Mouse (Mus musculus) kidney, postnatal 0 days (tissue): ENCODE data around the gene Zmat3. TPM values are rescaled to one million over a fixed set of nuclear protein-coding genes. Genes with fewer than 3 reads are reported as not detected.

ENCODE experiments used
- ATAC-seq: fragments of 200-750 bp; cut with Nextera tagmentation; replicated peaks from 2 replicates; pipeline ENCODE4 v1.8.0; 2017; ENCODE audit warnings: low read depth, moderate number of reproducible peaks, moderate TSS enrichment, moderate library complexity; ENCODE audit not compliant: low FRiP score
- DNase-seq: peaks from one replicate; pipeline ENCODE4 v3.0.0-alpha.2; 2016; ENCODE audit warnings: low spot score
- H3K27ac ChIP-seq: fragments of 300-500 bp; sonication (generic); 2 replicates; pipeline ENCODE4 v1.5.1; 2014; ENCODE audit warnings: mild to moderate bottlenecking
- H3K27me3 ChIP-seq: fragments of 300-500 bp; sonication (generic); 2 replicates; pipeline ENCODE4 v1.6.1; 2014; ENCODE audit warnings: low read length, mixed read lengths; ENCODE audit not compliant: insufficient read depth
- H3K36me3 ChIP-seq: fragments of 300-500 bp; sonication (generic); 2 replicates; pipeline ENCODE4 v1.6.1; 2014; ENCODE audit warnings: low read length, mixed read lengths; ENCODE audit not compliant: insufficient read depth
- H3K4me1 ChIP-seq: fragments of 300-500 bp; sonication (generic); replicated peaks from 2 replicates; pipeline ENCODE4 v1.6.1; 2014; ENCODE audit warnings: antibody characterized with exemption, low read length, mixed read lengths; ENCODE audit not compliant: insufficient read depth
- H3K4me2 ChIP-seq: fragments of 300-500 bp; sonication (generic); 2 replicates; pipeline ENCODE4 v1.6.1; 2014; ENCODE audit warnings: mild to moderate bottlenecking, low read length, moderate library complexity, mixed read lengths
- H3K4me3 ChIP-seq: fragments of 300-500 bp; sonication (generic); replicated peaks from 2 replicates; pipeline ENCODE4 v1.5.1; 2014; ENCODE audit warnings: low read depth, low read length
- H3K9ac ChIP-seq: fragments of 300-500 bp; sonication (generic); 2 replicates; pipeline ENCODE4 v1.6.1; 2014; ENCODE audit warnings: low read depth, low read length
- H3K9me3 ChIP-seq: fragments of 300-500 bp; sonication (generic); replicated peaks from 2 replicates; pipeline ENCODE4 v1.6.1; 2016; ENCODE audit warnings: low read length, inconsistent platforms, mixed read lengths
- CTCF ChIP-seq: IDR thresholded peaks from 2 replicates; pipeline ENCODE4 v1.5.1; 2016; ENCODE audit warnings: antibody characterized with exemption, low read depth, mild to moderate bottlenecking, moderate library complexity
- WGBS: fragments of 180-500 bp; shearing (Covaris S2); extraction: QIAGEN DNeasy Blood & Tissue Kit; methylation state at CpG from one replicate; pipeline ENCODE4 v1.1.7; 2014; 5-methylcytosine and 5-hydroxymethylcytosine counted together
- polyA plus RNA-seq: library from polyadenylated mRNA; unstranded; fragments of >200 nt; fragmentation: Nextera tagmentation; extraction: Ambion mirVana; gene quantifications from 2 replicates; pipeline ENCODE4 v1.2.1, GENCODE M21; 2015

Zmat3 gene
- 3.5 and 3.6 TPM in 2 replicates for polyA plus RNA-seq

DNA sequence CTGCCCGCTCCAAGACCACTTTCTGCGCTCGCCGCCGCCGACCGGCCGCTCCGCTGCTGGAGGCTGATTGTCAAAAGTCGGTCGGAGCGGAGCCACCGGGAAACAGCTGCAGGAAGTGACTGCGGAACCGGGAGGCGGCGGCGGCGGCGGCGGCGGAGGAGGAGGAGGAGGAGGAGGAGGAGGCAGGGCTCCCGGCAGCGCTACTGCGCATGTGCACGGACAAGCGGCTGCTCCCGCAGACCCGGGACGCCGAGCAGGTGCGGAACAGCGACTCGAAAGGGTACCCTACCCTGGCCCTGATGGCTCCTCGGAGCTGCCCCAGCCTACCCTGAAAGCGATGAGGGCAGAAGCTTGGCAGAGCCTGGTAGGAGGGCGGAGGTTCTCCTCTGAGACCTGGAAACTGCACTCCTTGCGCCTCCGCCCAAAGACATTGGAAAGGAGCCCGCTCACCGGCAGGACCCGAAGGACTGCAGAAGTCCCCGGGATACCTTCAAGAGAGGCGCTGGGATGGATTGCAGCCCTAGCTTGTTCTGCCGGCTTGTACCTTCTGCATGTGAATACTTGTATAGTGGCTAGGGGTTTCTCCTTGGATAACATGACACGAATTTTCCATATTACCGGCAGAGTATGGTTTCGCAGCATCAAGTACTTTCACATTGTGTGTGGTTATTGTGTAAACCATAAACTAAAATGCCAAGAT, at the start of gene Zmat3:
Gene Zmat3 (minus strand): TSS at position 469 of the 700 bp plus-strand sequence.
- no peaks in the 10 kb centered on the region for H3K36me3 ChIP-seq
- 3% methylated on average over 40 of the region's 48 CpGs for WGBS
- peak within 1 kb of the TSS; percentile 83 for H3K9ac ChIP-seq
- ATAC-seq (peak; percentile 63), DNase-seq (peak; percentile 69)
- no peaks in the 10 kb centered on the region for H3K27me3 ChIP-seq
- no peaks in the 10 kb centered on the region for H3K9me3 ChIP-seq
- H3K4me3 ChIP-seq: peak within 1 kb of the TSS; percentile 82
- H3K4me2 ChIP-seq: peak within 1 kb of the TSS; percentile 89
- peak within 1 kb of the TSS; percentile 73 for H3K27ac ChIP-seq
- H3K4me1 ChIP-seq: 0 out of 2 replicates have a peak, but pooled peaks cover 2% of the 10 kb centered on the region
- TF ChIP-seq CTCF: no peak

DNA sequence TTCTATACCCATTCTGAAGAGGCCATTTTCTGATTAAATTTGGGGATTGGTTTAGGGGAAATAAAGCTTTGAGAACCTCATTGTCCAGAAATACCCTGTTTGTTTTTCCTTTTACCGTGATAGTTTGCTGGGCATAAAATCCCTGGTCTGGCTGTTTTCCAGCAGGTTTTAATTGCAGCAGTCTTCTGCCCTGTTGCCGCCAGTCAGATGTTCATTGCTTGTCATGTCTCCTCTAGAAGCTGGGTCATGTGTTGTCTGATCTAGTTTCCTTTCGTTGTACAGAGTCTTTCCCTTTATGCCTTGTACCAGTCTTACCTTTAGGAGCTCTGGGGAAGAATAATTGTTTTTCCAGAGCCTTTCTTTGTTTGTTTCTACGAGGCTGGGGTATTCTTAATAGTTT, 48.6 kb upstream of the Zmat3 start:
- ATAC-seq (no peak), DNase-seq (no peak)
- Histone ChIP-seq H3K4me2 (no peak overlapping the region), H3K4me3 (no peak overlapping the region), H3K27ac (0 out of 2 replicates have a peak overlapping the region, but pooled peaks have one; percentile 13), H3K27me3 (no peaks in the 10 kb centered on the region), H3K9me3 (no peaks in the 10 kb centered on the region), H3K4me1 (peaks cover 10% of the 10 kb centered on the region), H3K9ac (no peak overlapping the region), H3K36me3 (no peaks in the 10 kb centered on the region)
- no peak for TF ChIP-seq CTCF
- WGBS: 24% methylated on average over 4 of the region's 4 CpGs

DNA sequence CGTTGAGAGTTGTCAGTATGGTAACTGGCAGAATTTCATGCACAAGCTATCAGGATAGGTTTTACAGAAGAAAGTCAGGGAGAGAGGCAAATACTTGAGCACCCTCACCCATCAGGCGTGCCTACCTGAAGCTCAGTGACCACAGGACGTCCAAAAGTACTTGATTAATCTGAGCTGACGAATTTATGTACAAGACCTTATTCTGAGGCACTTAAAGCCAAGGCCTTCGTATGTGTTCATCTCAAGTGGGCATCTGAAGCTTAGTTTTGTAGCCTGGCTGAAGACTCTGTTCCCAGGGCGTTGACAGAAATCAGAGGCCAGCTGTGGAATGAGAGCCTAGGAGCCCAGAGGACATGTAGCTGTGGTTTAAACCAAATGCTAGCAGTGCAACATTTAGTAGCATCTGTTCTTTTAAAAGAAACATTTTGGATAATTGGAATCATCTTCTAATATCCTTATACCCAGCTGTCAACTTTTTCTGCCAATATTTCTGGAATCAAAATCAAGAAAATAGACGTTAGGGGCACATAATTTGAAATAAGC, 46.8 kb upstream of the Zmat3 start:
- H3K36me3 ChIP-seq: no peaks in the 10 kb centered on the region
- DNase-seq (no peak), ATAC-seq (no peak)
- WGBS: 75% methylated on average over 7 of the region's 7 CpGs
- H3K4me2 ChIP-seq: no peak overlapping the region
- no peaks in the 10 kb centered on the region for H3K9me3 ChIP-seq
- H3K9ac ChIP-seq: no peak overlapping the region
- peaks cover 10% of the 10 kb centered on the region for H3K4me1 ChIP-seq
- no peaks in the 10 kb centered on the region for H3K27me3 ChIP-seq
- TF ChIP-seq CTCF: no peak
- no peak overlapping the region for H3K27ac ChIP-seq
- no peak overlapping the region for H3K4me3 ChIP-seq

DNA sequence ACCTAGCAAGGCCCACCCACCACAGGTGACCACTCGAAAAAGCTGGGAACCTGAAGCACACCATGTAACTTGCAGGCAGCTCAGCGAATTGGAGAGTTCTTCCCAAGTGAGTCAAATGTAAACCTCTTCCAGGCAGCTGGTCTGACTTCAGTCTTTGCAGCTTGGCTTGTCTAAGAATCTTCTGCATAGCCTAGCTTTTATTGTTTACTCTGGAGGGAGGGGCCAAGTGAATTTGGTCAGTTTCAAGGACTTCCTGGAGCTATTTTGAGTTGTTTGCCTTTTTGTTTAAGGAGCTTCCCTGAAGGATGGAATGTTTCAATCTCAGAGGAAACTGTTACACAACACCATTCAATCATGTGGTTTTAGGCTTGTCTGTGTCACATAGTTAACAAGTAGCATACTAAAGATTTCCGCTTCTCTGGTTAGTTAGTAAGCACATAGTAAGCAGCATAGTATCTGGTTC, 43.0 kb upstream of the Zmat3 start:
- Histone ChIP-seq H3K4me2 (no peak overlapping the region), H3K27ac (no peak overlapping the region), H3K4me3 (no peak overlapping the region), H3K4me1 (peaks cover 6% of the 10 kb centered on the region; the same call in 1 of the 2 replicates), H3K27me3 (no peaks in the 10 kb centered on the region), H3K36me3 (no peaks in the 10 kb centered on the region), H3K9ac (no peak overlapping the region), H3K9me3 (no peaks in the 10 kb centered on the region)
- 86% methylated on average over 3 of the region's 3 CpGs for WGBS
- no peak for ATAC-seq
- no peak for TF ChIP-seq CTCF
- DNase-seq: no peak

DNA sequence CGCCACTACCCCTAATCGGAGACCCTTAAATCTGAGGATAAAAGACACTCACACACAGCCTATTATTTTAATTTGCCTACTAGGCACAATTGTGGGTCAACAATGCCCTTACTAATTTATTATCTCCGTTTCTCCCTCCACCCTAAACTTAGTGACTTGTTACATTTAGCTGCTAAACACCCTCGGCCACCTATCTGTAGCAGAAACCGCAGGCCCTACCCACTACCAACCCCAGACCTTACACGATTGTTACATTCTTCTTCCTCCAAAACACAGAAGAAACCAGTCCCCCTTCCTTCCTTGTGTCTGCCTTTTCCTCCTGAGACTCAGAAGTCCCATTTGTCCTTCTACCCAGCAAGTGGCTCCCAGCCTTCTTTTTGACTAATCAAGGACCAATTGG, 41.0 kb upstream of the Zmat3 start:
- H3K27ac ChIP-seq: no peak overlapping the region
- DNase-seq (no peak), ATAC-seq (no peak)
- no peak overlapping the region for H3K9ac ChIP-seq
- H3K4me3 ChIP-seq: no peak overlapping the region
- peaks cover 5% of the 10 kb centered on the region; the same call in 1 of the 2 replicates for H3K4me1 ChIP-seq
- TF ChIP-seq CTCF: no peak
- 74% methylated on average over 6 of the region's 6 CpGs for WGBS
- H3K36me3 ChIP-seq: no peaks in the 10 kb centered on the region
- H3K4me2 ChIP-seq: no peak overlapping the region
- no peaks in the 10 kb centered on the region for H3K27me3 ChIP-seq
- no peaks in the 10 kb centered on the region for H3K9me3 ChIP-seq

DNA sequence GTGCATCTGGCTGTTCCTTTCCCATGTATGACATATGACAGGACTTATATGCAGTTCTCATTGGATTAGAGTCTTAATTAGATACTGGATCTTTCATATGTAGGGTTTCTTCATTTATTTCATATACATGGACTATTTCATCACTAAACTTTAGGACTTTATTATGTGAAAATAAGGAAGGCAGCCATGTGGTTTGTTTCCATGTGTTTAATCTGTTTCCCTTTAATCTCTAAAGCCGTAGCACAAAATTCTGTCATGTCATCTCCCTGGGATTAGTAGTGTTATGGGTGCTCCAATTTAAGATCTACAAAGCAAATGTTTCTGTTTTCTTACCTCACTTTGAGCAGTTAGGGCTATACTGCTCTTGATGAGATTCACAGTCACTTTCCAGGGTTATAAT, 39.9 kb upstream of the Zmat3 start:
- Histone ChIP-seq H3K9ac (no peak overlapping the region), H3K4me2 (no peak overlapping the region), H3K27ac (no peak overlapping the region), H3K27me3 (no peaks in the 10 kb centered on the region), H3K4me3 (no peak overlapping the region), H3K9me3 (no peaks in the 10 kb centered on the region), H3K4me1 (peaks cover 13% of the 10 kb centered on the region; the same call in 1 of the 2 replicates), H3K36me3 (no peaks in the 10 kb centered on the region)
- ATAC-seq: no peak
- TF ChIP-seq CTCF: no peak
- 79% methylated on average over 1 of the region's 1 CpGs for WGBS
- DNase-seq: no peak
